8 mouse cellular contexts compared by ENCODE assay signal in genomic region chr6:71830690-71831580, GRCm38 (mm10). TPM values are rescaled to one million over a fixed set of nuclear protein-coding genes. Genes with fewer than 3 reads are reported as not detected.
DNase-seq lines count a peak whose midpoint lies in the region; ATAC-seq and TF ChIP-seq lines count a peak whose summit lies in the region.

Immt (plus strand) TSS chr6:71831331.

- peak within 1 kb of the TSS; percentile 89 for H3K9ac ChIP-seq in embryonic facial prominence, embryonic 13.5 days
- peak within 1 kb of the TSS; percentile 87 for H3K9ac ChIP-seq in limb, embryonic 12.5 days (replicated peaks)
- peak within 1 kb of the TSS; percentile 83 for H3K9ac ChIP-seq in midbrain, embryonic 15.5 days

- ATAC-seq in embryonic facial prominence, embryonic 13.5 days (ENCODE audit: insufficient number of reproducible peaks, insufficient read depth, low FRiP score, low TSS enrichment, low read depth) = peak; percentile 99
- peak; percentile 99 for ATAC-seq in limb, embryonic 12.5 days (ENCODE audit: insufficient number of reproducible peaks, insufficient read depth, low FRiP score, low TSS enrichment, low read depth)
- peak; percentile 99 for ATAC-seq in midbrain, embryonic 15.5 days (replicated peaks)

- H3K27ac ChIP-seq in embryonic facial prominence, embryonic 13.5 days = peak within 1 kb of the TSS; percentile 88
- peak within 1 kb of the TSS; percentile 93 for H3K27ac ChIP-seq in kidney, adult 2 months (ENCODE audit: insufficient read depth, low read depth, low read length)
- peak within 1 kb of the TSS; percentile 89 for H3K27ac ChIP-seq in limb, embryonic 12.5 days
- H3K27ac ChIP-seq in midbrain, embryonic 15.5 days = peak within 1 kb of the TSS; percentile 92
- H3K27ac ChIP-seq in spleen, adult 2 months (ENCODE audit: insufficient read depth, low read length) = peak within 1 kb of the TSS; percentile 87

- DNase-seq in 3134 (ENCODE audit: extremely low read depth, insufficient read length, low spot score) = peak; percentile 98
- peak; percentile 99 for DNase-seq in adrenal gland, postnatal 36 days
- peak; percentile 95 to 99 for DNase-seq in heart, adult 18-20 months
- peak; percentile 98 for DNase-seq in kidney, adult 2 months
- DNase-seq in spleen, adult 2 months (ENCODE audit: low read depth in 1 of 2, low spot score in 2 of 2) = peak; percentile 88 to 96

- peak; percentile 78 for TF ChIP-seq POLR2A in kidney, adult 2 months (IDR thresholded peaks at IDR 0.05; ENCODE audit: low read depth, low read length)
- peak; percentile 68 for TF ChIP-seq POLR2A in spleen, adult 2 months (IDR thresholded peaks at IDR 0.05; ENCODE audit: low read depth, low read length)

- under 1% methylated on average over 62 of the region's 64 CpGs for WGBS in embryonic facial prominence, embryonic 13.5 days
- under 1% methylated on average over 64 of the region's 64 CpGs for WGBS in kidney, adult 2 months
- under 1% methylated on average over 64 of the region's 64 CpGs for WGBS in limb, embryonic 12.5 days
- under 1% methylated on average over 64 of the region's 64 CpGs for WGBS in midbrain, embryonic 15.5 days
- under 1% methylated on average over 64 of the region's 64 CpGs for WGBS in spleen, adult 2 months

- H3K36me3 ChIP-seq in embryonic facial prominence, embryonic 13.5 days = peaks cover 18% of the 10 kb centered on the region
- no peaks in the 10 kb centered on the region for H3K36me3 ChIP-seq in kidney, adult 2 months (ENCODE audit: control insufficient read depth, insufficient read depth, low read length)
- peaks cover 13% of the 10 kb centered on the region; the same call in 1 of the 2 replicates for H3K36me3 ChIP-seq in limb, embryonic 12.5 days
- H3K36me3 ChIP-seq in midbrain, embryonic 15.5 days (replicated peaks) = no peaks in the 10 kb centered on the region
- no peaks in the 10 kb centered on the region for H3K36me3 ChIP-seq in spleen, adult 2 months (ENCODE audit: control insufficient read depth, insufficient read depth, low read length)

- H3K4me3 ChIP-seq in embryonic facial prominence, embryonic 13.5 days = peak within 1 kb of the TSS; percentile 90
- H3K4me3 ChIP-seq in kidney, adult 2 months (ENCODE audit: insufficient read depth, low read depth, low read length) = peak within 1 kb of the TSS; percentile 80
- H3K4me3 ChIP-seq in limb, embryonic 12.5 days (replicated peaks) = peak within 1 kb of the TSS; percentile 87
- H3K4me3 ChIP-seq in midbrain, embryonic 15.5 days = peak within 1 kb of the TSS; percentile 74
- peak within 1 kb of the TSS; percentile 88 for H3K4me3 ChIP-seq in spleen, adult 2 months (ENCODE audit: extremely low read depth, insufficient read depth, insufficient read length)

- H3K4me1 ChIP-seq in embryonic facial prominence, embryonic 13.5 days = peaks cover 12% of the 10 kb centered on the region
- H3K4me1 ChIP-seq in kidney, adult 2 months (ENCODE audit: control insufficient read depth, insufficient read depth, low read length) = no peaks in the 10 kb centered on the region; the same call in 1 of the 2 replicates
- H3K4me1 ChIP-seq in limb, embryonic 12.5 days (replicated peaks) = peaks cover 12% of the 10 kb centered on the region
- H3K4me1 ChIP-seq in midbrain, embryonic 15.5 days = peaks cover 22% of the 10 kb centered on the region
- no peaks in the 10 kb centered on the region for H3K4me1 ChIP-seq in spleen, adult 2 months (ENCODE audit: control insufficient read depth, insufficient read depth, insufficient read length)

- no peaks in the 10 kb centered on the region for H3K27me3 ChIP-seq in embryonic facial prominence, embryonic 13.5 days
- H3K27me3 ChIP-seq in kidney, adult 2 months (replicated peaks; ENCODE audit: control insufficient read depth, insufficient read depth, low read length) = no peaks in the 10 kb centered on the region
- H3K27me3 ChIP-seq in limb, embryonic 12.5 days = no peaks in the 10 kb centered on the region
- H3K27me3 ChIP-seq in midbrain, embryonic 15.5 days (replicated peaks) = no peaks in the 10 kb centered on the region
- H3K27me3 ChIP-seq in spleen, adult 2 months (ENCODE audit: control insufficient read depth, insufficient read depth, low read length) = no peaks in the 10 kb centered on the region

- no peak for TF ChIP-seq CTCF in kidney, adult 2 months (conservative IDR thresholded peaks at IDR 0.05; ENCODE audit: insufficient read depth, insufficient read length, low read depth, low read length)
- TF ChIP-seq CTCF in spleen, adult 2 months (IDR thresholded peaks at IDR 0.05; ENCODE audit: extremely low read depth, insufficient read depth, insufficient read length, insufficient replicate concordance) = no peak

- no peaks in the 10 kb centered on the region for H3K9me3 ChIP-seq in embryonic facial prominence, embryonic 13.5 days
- H3K9me3 ChIP-seq in limb, embryonic 12.5 days = no peaks in the 10 kb centered on the region
- H3K9me3 ChIP-seq in midbrain, embryonic 15.5 days = no peaks in the 10 kb centered on the region

- peak within 1 kb of the TSS; percentile 84 for H3K4me2 ChIP-seq in embryonic facial prominence, embryonic 13.5 days
- H3K4me2 ChIP-seq in limb, embryonic 12.5 days = peak within 1 kb of the TSS; percentile 68
- H3K4me2 ChIP-seq in midbrain, embryonic 15.5 days = peak within 1 kb of the TSS; percentile 77

RNA-seq across cellular contexts. Expression of gene Immt, which starts in this region (rescaled TPM):
- total RNA-seq in adrenal gland, postnatal 36 days (2021) = 100 to 1,000 TPM; 286 to 364 TPM
- polyA plus RNA-seq in embryonic facial prominence, embryonic 13.5 days (2015; fragmentation: Nextera tagmentation; extraction: Ambion mirVana) = 152 and 170 TPM in 2 replicates
- total RNA-seq in heart, adult 18-20 months (2021) = 100 to 1,000 TPM; 644 to 655 TPM
- 126 and 145 TPM in 2 replicates for polyA plus RNA-seq in kidney, adult 2 months (2012; rRNA removed)
- 178 and 189 TPM in 2 replicates for polyA plus RNA-seq in limb, embryonic 12.5 days (2016; fragmentation: Nextera tagmentation; extraction: Ambion mirVana)
- 158 and 160 TPM in 2 replicates for polyA plus RNA-seq in midbrain, embryonic 15.5 days (2015; fragmentation: Nextera tagmentation; extraction: Ambion mirVana)
- 17.2 and 17.8 TPM in 2 replicates for polyA plus RNA-seq in spleen, adult 2 months (2012; rRNA removed)

Comparison
In these comparisons a context has a peak if more than half of its experiments do, and no peak if none do; other contexts are left out.
1. Peak in every context shown above with its lines: DNase-seq, ATAC-seq, H3K4me3 ChIP-seq and H3K27ac ChIP-seq.